Mouse (Mus musculus) limb, embryonic 14.5 days (tissue): ENCODE data around the gene Stx6. TPM values are rescaled to one million over a fixed set of nuclear protein-coding genes. Genes with fewer than 3 reads are reported as not detected.

ENCODE experiments used
- ATAC-seq: fragments of 200-750 bp; cut with Nextera tagmentation; 2 replicates; pipeline ENCODE4 v1.8.0; 2017; ENCODE audit warnings: low read depth, moderate number of reproducible peaks, moderate TSS enrichment; ENCODE audit not compliant: low FRiP score
- DNase-seq: peaks from one replicate; pipeline ENCODE4 v3.0.0-alpha.2; 2015; ENCODE audit warnings: low spot score
- H3K27ac ChIP-seq: fragments of 300-500 bp; sonication (generic); replicated peaks from 2 replicates; pipeline ENCODE4 v1.5.1; 2014; ENCODE audit warnings: low read depth, mild to moderate bottlenecking, low read length, moderate library complexity, mixed read lengths
- H3K27me3 ChIP-seq: fragments of 300-500 bp; sonication (generic); 2 replicates; pipeline ENCODE4 v1.6.1; 2014; ENCODE audit warnings: low read length, mixed read lengths; ENCODE audit not compliant: control insufficient read depth, insufficient read depth
- H3K36me3 ChIP-seq: fragments of 300-500 bp; sonication (generic); 2 replicates; pipeline ENCODE4 v1.6.1; 2014; ENCODE audit warnings: mild to moderate bottlenecking, low read length, moderate library complexity, mixed read lengths; ENCODE audit not compliant: control insufficient read depth, insufficient read depth
- H3K4me1 ChIP-seq: fragments of 300-500 bp; sonication (generic); 2 replicates; pipeline ENCODE4 v1.6.1; 2014; ENCODE audit warnings: antibody characterized with exemption, low read length, mixed read lengths; ENCODE audit not compliant: control insufficient read depth, insufficient read depth
- H3K4me2 ChIP-seq: fragments of 300-500 bp; sonication (generic); replicated peaks from 2 replicates; pipeline ENCODE4 v1.6.1; 2014; ENCODE audit warnings: low read depth, mild to moderate bottlenecking, low read length, moderate library complexity; ENCODE audit not compliant: severe bottlenecking
- H3K4me3 ChIP-seq: fragments of 300-500 bp; sonication (generic); replicated peaks from 2 replicates; pipeline ENCODE4 v1.5.1; 2014; ENCODE audit warnings: low read length
- H3K9ac ChIP-seq: fragments of 300-500 bp; sonication (generic); 2 replicates; pipeline ENCODE4 v1.6.1; 2014; ENCODE audit warnings: mild to moderate bottlenecking, low read depth, low read length, moderate library complexity; ENCODE audit not compliant: severe bottlenecking
- H3K9me3 ChIP-seq: fragments of 300-500 bp; sonication (generic); 2 replicates; pipeline ENCODE4 v1.6.1; 2016; ENCODE audit warnings: low read length; ENCODE audit not compliant: control insufficient read depth
- POLR2A ChIP-seq: fragments of 200-500 bp; IDR thresholded peaks from 2 replicates; pipeline ENCODE4 v1.8.0; 2012; ENCODE audit warnings: inconsistent platforms, mild to moderate bottlenecking, moderate library complexity, borderline replicate concordance; ENCODE audit not compliant: insufficient read depth, insufficient read length; ENCODE audit errors: extremely low read depth
- WGBS: fragments of 180-500 bp; shearing (Covaris S2); extraction: QIAGEN DNeasy Blood & Tissue Kit; methylation state at CpG from one replicate; pipeline ENCODE4 v1.1.7; 2014; 5-methylcytosine and 5-hydroxymethylcytosine counted together
- polyA plus RNA-seq, 2 experiments: library from polyadenylated mRNA; depleted of rRNA in 1 of 2; stranded (reverse) in 1 of 2; unstranded in 1 of 2; fragments of >200 nt; fragmentation: Nextera tagmentation in 1 of 2; extraction: Ambion mirVana in 1 of 2; gene quantifications; 2 replicates each; pipeline versions ENCODE4 v1.2.1 to v1.2.3; 2012 to 2014

Gene Stx6
- polyA plus RNA-seq, 2 experiments: 80.1 to 89.9 TPM

- Histone ChIP-seq H3K9ac (no peak overlapping the region; the same call in 1 of the 2 replicates), H3K4me1 (peaks cover 53% of the 10 kb centered on the region), H3K27me3 (no peaks in the 10 kb centered on the region), H3K36me3 (peaks cover 26% of the 10 kb centered on the region), H3K27ac (no peak overlapping the region), H3K4me3 (no peak overlapping the region), H3K9me3 (no peaks in the 10 kb centered on the region), H3K4me2 (no peak overlapping the region)
- 17% methylated on average over 7 of the region's 7 CpGs for WGBS
- no peak for TF ChIP-seq POLR2A
- no peak for DNase-seq
- no peak for ATAC-seq
These were observed 52.5 kb downstream of the Stx6 start for GRCm38 (mm10) chr1:155211017-155211416.

GRCm38 (mm10) chr1:155212081-155212480 is 53.6 kb downstream of the Stx6 start:
- peak overlapping the region; percentile 26 for H3K27ac ChIP-seq
- no peak overlapping the region for H3K9ac ChIP-seq

GRCm38 (mm10) chr1:155212493-155212892 is 54.0 kb downstream of the Stx6 start:
- peak; percentile 76 for DNase-seq
- peak; percentile 71 for ATAC-seq
- Histone ChIP-seq H3K27ac (peak overlapping the region; percentile 55), H3K36me3 (peaks cover 23% of the 10 kb centered on the region), H3K4me2 (no peak overlapping the region), H3K4me1 (peaks cover 56% of the 10 kb centered on the region), H3K27me3 (no peaks in the 10 kb centered on the region), H3K9ac (no peak overlapping the region), H3K9me3 (no peaks in the 10 kb centered on the region), H3K4me3 (no peak overlapping the region)
- no peak for TF ChIP-seq POLR2A
- 4% methylated on average over 6 of the region's 6 CpGs for WGBS

More at GRCm38 (mm10) chr1:155212081-155212480, 53.6 kb downstream of the Stx6 start:
- ATAC-seq: peak; percentile 4; the same call in 1 of the 2 replicates
- Histone ChIP-seq H3K27me3 (no peaks in the 10 kb centered on the region), H3K4me3 (no peak overlapping the region), H3K4me2 (no peak overlapping the region), H3K36me3 (peaks cover 23% of the 10 kb centered on the region), H3K4me1 (peaks cover 55% of the 10 kb centered on the region), H3K9me3 (no peaks in the 10 kb centered on the region)
- TF ChIP-seq POLR2A: no peak
- WGBS: 38% methylated on average over 4 of the region's 4 CpGs
- DNase-seq: no peak

- Histone ChIP-seq H3K9me3 (no peaks in the 10 kb centered on the region), H3K4me2 (no peak overlapping the region), H3K4me3 (no peak overlapping the region), H3K9ac (no peak overlapping the region), H3K4me1 (peaks cover 56% of the 10 kb centered on the region), H3K27ac (peak overlapping the region; percentile 55; the same call in 1 of the 2 replicates), H3K36me3 (peaks cover 24% of the 10 kb centered on the region), H3K27me3 (no peaks in the 10 kb centered on the region)
- WGBS: 20% methylated on average over 18 of the region's 18 CpGs
- ATAC-seq: peak; percentile 25; the same call in 1 of the 2 replicates
- TF ChIP-seq POLR2A: no peak
- no peak for DNase-seq
These were observed 54.6 kb downstream of the Stx6 start for GRCm38 (mm10) chr1:155212936-155213774.

- Histone ChIP-seq H3K4me1 (peaks cover 56% of the 10 kb centered on the region), H3K4me3 (no peak overlapping the region), H3K4me2 (no peak overlapping the region), H3K9ac (no peak overlapping the region), H3K9me3 (no peaks in the 10 kb centered on the region), H3K27ac (no peak overlapping the region), H3K27me3 (no peaks in the 10 kb centered on the region), H3K36me3 (peaks cover 23% of the 10 kb centered on the region)
- ATAC-seq (no peak), DNase-seq (no peak)
- 67% methylated on average over 7 of the region's 7 CpGs for WGBS
- no peak for TF ChIP-seq POLR2A
These were observed 55.4 kb downstream of the Stx6 start for GRCm38 (mm10) chr1:155213912-155214311.
